Mouse (Mus musculus): ENCODE results near the gene Mgat5.

Gene Mgat5

GRCm38 (mm10) chr1:127204817-127205485, at the start of gene Mgat5:
Gene Mgat5 (plus strand): TSS chr1:127205015.
- peak; percentile 87 to 91 for DNase-seq (ENCODE audit: low spot score in 2 of 2)

DNA sequence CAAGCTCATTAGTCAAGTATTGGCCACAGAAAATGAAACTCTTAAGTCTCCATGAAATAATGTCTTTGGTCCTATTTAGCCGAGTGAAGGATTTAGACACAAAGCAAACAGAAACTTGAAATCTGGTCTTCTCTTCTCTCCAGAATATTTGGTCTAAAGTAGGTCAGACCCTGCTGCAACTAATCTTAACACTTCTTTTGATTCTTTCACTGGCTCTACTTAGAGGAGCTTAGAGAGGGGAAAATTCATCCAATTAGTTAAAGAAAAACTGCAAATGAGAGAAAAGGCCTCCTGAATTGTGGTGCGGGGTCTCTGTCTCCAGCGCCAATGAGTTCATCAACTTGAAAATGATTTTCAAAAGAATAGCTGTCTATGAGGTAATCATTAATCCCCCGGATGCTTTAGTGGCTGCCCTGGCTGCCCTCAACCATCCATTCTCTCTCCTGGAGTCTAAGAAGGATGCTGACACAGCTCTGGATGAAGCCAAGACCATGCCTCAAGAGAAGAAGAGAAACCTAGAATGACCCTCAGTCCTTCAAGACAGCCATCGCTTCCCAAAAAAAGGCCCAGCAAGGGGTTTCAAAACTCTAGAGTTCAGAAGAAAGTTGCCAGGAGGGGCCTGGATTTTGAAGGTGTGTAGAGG, 44.6 kb upstream of the Mgat5 start:
- no peak for DNase-seq (ENCODE audit: low spot score in 2 of 2)

- no peak for DNase-seq (ENCODE audit: low spot score in 2 of 2)
Observed at GRCm38 (mm10) chr1:127164589-127165160, 40.1 kb upstream of the Mgat5 start.

DNA sequence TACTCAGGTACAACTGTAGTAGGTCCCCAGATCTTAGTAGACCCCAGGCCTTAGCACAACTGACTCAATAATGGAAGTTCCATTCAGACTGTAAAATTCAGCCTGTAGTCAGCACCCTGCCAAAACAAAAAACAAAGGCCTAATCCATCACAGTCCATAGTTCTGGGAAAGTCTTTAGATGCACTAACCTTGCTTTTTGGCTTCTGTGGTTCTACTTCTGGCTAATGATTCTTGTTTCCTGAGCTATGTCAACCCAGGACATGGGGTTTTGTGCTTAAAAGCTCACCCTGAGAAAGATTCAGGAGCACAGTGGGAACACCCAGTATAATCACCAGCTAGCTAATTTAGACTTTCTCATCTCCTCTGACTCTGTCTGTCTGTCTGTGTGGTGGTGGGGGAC, 38.3 kb upstream of the Mgat5 start:
- DNase-seq (ENCODE audit: low spot score in 2 of 2): no peak

- no peak for DNase-seq (ENCODE audit: low spot score in 2 of 2)
Observed at GRCm38 (mm10) chr1:127167586-127167985, 37.2 kb upstream of the Mgat5 start.

DNA sequence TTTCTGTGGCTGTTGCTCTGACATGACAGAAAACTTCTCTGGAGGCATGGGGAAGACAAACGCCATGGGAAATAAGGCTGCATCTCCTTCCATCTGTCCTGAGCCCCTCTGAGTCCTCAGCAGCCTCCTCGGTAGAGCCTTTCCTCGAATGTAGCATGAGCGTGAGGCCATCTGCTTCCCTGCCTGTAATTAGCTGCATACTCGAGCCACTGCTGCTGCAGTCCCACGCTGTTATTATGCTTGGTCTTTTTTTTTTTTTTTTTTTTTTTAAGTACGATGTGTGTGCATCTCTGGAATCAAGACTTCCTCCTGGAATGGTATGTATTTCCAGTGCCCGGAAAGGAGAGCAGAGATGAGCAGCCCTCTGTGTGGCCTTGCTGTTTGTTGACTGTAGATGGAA, 36.6 kb upstream of the Mgat5 start:
- no peak for DNase-seq (ENCODE audit: low spot score in 2 of 2)

DNA sequence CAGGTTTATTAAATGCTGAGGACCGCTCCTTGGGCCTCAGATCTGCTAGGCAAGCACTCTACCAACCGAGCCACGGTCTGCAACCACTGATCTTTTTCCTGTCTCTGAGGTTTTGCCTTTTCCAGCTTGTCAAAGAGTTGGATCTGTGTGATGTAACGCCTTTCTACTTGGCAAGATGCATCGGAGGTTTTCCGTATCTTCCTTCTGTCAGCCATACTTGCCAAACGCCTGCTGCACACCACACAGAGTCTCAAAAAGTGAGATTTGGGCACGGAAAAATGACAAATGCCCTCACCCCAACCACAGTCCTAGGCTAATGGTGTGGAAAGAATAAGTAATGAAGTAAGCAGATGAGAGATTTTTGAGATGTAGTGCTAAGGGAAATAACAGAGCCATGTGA, 35.3 kb upstream of the Mgat5 start:
- no peak for DNase-seq (ENCODE audit: low spot score in 2 of 2)

DNA sequence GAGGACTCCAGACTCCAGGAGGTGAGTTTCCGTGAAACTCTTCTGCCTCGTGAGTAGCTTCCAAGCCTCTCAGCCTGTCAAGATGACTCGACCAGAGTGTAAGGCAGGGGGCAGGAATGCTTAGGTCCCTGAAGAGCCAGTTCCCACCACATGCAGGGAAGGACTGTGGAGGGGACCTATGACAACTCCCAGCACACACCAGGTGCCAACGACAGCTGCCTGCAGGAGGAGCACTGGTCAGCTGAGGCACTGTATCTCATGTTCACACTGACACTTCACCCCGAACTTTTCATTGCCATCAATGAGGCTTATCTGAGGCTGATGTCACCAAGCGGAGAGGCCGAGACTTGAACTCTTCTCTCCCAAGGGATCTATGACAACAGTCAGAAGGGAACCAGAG, 33.5 kb upstream of the Mgat5 start:
- no peak for DNase-seq (ENCODE audit: low spot score in 2 of 2)

GRCm38 (mm10) chr1:127173448-127173847, 31.4 kb upstream of the Mgat5 start:
- no peak for DNase-seq (ENCODE audit: low spot score in 2 of 2)

DNA sequence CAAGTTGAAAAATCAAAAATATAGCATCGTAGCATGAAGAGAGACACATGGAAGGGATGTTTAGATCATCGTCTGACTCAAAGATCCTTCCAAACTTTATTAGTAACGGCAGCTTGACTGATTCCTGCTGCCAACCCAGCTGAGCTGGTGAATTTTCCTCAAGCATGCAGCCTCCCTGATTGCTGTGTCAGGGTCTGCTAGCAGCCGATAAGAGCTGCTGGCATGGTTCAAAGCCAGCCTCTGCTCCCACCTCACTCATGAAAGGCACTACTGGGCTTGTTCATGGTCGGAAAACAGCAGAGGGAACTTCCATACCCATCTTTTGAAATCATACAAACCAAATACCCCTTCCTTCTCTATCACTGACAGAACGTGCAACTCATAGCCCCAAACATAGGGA, 12.4 kb upstream of the Mgat5 start:
- no peak for DNase-seq (ENCODE audit: low spot score in 2 of 2)

GRCm38 (mm10) chr1:127199186-127199585, 5.6 kb upstream of the Mgat5 start:
- DNase-seq (ENCODE audit: low spot score in 2 of 2): no peak

DNA sequence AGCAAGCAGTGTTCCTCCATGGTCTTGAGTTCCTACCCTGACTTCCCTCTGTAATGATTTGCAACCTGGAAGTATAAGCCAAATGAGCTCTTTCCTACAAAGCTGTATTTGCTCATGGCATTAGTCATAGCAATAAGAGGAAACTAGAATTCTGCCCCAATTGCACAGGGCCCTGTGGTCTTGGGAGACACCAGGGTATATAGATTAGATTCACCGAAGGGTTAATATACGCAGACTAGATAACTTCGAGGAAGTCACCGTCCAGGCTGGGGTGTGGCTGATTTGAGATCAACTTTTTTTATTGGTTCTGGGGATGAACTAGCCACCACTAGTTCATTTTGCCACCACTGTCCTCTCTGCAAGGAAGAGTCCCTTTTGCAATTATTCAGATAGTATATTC, 2.5 kb upstream of the Mgat5 start:
- DNase-seq (ENCODE audit: low spot score in 2 of 2): no peak

GRCm38 (mm10) chr1:127203231-127203764, 1.5 kb upstream of the Mgat5 start:
- DNase-seq (ENCODE audit: low spot score in 2 of 2): no peak

DNA sequence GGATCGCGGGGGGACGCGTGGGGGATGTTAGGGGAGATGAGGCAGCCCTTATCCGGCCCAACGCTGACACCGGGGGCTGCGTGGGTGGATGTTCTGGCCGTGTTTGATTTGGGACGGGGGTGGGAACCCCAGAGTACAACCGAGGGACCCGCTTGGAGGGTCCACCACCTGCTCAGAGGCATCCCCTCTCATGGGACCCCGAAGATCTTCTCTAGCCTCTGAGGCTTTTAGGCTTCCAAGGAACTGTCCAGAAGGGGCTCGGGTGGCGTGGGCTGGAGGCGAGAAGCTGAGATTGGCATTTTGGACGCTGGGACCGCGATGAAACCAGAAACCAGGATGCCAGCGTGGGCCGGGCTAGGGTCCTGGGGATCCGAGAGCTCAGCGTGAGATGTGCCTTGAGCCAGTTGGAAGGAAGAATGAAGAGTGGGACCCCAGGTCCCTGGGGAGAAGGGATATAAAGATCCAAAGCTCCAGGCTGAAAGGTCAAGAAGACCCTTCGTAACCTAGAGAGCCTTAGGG, 745 bp downstream of the Mgat5 start:
- DNase-seq (ENCODE audit: low spot score in 2 of 2): no peak

DNA sequence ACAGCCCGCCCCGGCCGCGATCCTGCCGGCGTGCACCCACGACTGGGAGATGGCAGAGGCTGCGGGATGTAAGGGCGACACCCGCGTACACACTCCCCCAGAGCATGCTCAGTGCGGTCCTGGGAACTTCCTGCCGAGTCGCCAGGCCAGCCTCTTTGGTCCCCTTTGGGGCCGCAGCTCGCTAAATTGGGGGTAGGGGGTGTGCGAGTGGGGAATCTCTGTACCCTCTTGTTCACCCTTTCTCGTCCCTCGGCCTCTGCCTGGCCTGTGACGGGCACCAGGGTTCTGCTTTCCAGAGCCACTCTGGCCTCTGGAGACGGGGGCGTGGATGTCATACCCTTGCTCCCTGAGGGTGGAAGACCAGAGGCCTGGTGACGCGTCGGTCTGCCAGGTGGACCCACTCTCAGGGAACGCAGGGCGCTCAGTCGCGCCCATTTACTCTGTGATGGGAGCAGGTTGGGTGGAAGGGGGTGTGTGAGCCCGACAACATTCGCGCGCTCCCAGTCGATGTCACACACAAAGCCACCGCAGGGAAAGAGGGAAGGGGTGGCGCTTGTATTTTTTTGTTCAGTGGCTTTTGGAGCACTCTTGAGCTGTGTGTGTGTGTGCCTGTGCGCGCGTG, 1.3 kb downstream of the Mgat5 start:
- peak; percentile 36 to 47 for DNase-seq (ENCODE audit: low spot score in 2 of 2)

DNA sequence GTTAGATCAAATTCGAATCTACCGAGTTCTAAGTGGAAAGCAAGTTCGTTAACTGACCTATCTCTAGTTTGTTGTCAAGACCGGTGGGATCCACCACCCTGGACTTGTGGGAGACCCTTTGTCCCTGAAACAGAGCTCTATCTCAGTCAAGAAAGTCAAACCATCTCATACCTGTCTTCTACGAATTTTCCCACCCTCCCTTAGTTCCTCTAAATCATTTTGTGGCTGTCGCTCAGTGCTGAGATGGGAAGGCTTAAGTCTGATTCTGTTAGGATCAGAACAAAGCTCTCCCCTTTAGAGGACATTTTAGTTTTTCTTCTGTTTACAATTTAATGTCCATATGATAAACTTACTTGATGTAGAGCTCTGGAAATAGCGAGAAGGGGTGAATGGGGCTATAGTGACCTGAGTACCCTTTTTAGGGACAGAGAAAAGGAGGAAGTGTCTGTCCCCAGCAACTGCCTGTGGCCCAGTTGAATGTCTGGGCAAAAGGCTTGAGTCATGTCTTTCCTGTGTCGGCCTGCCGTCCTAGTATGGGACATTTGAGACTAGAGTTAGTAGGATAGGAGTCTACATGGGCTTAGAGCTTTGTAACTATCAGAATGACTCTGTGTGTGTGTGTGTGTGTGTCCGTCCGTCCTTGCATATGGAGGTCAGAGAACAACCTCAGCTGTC, 2.2 kb downstream of the Mgat5 start:
- no peak for DNase-seq (ENCODE audit: low spot score in 2 of 2)

DNA sequence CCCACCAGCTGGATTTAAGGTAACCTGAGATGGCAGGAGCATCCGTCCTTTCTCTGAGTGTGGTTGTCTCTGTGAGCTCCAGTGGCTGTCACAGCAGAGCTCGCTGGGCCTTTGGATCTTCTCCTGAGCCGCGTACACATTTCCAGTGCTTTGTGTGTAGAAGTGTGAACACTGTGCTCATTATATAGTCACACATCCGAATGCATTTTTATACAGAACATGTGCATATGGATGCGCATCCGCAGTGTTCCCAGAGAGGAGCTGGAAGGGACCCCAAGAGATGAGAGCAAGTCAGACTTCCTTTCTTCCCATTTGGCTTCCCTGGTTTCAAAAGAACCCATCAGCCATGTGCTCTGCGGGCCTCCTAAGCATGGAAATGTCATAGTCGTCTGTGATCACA, 3.4 kb downstream of the Mgat5 start:
- no peak for DNase-seq (ENCODE audit: low spot score in 2 of 2)

DNA sequence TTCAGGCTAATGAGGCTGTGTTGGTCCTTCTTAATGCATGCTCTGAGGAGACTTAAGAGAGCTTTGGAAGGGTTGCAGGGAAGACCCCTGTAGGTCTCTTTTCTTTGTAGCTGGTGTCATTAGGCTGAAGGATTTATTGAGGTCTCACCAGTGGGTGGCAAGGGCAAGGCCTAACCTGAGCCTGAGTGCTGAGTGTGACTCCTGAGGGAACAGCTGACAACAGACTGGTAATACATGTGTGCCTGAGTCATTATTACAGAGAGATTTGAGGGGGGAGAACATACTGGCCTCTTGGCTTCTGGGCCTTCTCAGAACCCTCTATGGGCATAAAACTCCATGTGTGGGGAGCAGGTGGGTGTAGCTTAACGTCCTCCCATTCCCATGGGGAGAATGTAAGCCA, 8.0 kb downstream of the Mgat5 start:
- DNase-seq (ENCODE audit: low spot score in 2 of 2): no peak

GRCm38 (mm10) chr1:127213434-127213833, 8.6 kb downstream of the Mgat5 start:
- DNase-seq (ENCODE audit: low spot score in 2 of 2): no peak

DNA sequence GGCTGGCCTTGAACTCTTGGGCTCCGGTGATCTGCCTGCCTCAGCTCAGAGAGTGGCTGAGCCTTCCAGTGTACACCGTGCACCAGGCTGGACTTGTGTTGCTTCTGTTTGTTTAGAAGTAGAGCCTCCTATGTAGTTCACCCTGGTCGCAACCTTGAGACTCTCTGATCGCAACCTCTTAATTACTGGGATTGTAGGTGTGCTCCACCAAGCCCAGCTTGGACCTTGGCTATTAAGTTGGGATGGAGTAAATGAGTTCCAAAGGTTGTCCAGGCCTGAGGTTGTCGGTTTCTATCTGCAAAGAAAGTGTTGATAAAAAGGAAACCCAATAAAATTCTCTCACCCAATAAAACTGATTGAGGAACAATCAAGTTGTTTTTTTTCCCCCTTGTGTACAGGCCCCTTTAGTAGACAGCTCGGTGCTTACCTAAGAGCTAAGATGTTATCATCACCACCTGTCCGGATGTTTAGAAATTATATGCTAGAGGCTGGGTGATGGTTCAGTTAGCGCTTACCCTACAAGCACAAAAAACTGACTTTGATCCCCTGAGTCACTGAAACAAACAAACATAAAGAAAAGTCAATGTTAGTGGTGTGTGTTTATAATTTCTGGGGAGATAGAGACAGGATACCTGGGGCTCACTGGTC, 9.9 kb downstream of the Mgat5 start:
- no peak for DNase-seq (ENCODE audit: low spot score in 2 of 2)

- no peak for DNase-seq (ENCODE audit: low spot score in 2 of 2)
Observed at GRCm38 (mm10) chr1:127216979-127217378, 12.2 kb downstream of the Mgat5 start.
